Mouse (Mus musculus) adrenal gland, postnatal 36 days (tissue): ENCODE measurements around the gene Smarca2. TPM values are rescaled to one million over a fixed set of nuclear protein-coding genes. Genes with fewer than 3 reads are reported as not detected.

Experiments
- DNase-seq, 2 experiments: peaks; one replicate each; pipeline ENCODE4 v3.0.0; 2021; ENCODE audit warnings: mixed read lengths in 1 of 2
- total RNA-seq, 2 experiments: library from RNA; stranded (reverse); gene quantifications; 2 replicates each; pipeline ENCODE4 v1.2.3; 2021

Smarca2 gene
- total RNA-seq, 2 experiments from 2014 or later = 60.9 to 99.6 TPM

- peak; percentile 66 to 70 for DNase-seq
Observed at GRCm38 (mm10) chr19:26747571-26748539, 143.0 kb downstream of the Smarca2 start.

GRCm38 (mm10) chr19:26748676-26749075 is 143.8 kb downstream of the Smarca2 start:
- DNase-seq = no peak

GRCm38 (mm10) chr19:26749427-26750137 is 144.7 kb downstream of the Smarca2 start:
- peak in 1 of 2 experiments; percentile 13 for DNase-seq

- no peak for DNase-seq
Observed at GRCm38 (mm10) chr19:26752611-26753163, 147.8 kb downstream of the Smarca2 start.

GRCm38 (mm10) chr19:26753266-26753872 is 148.5 kb downstream of the Smarca2 start:
- no peak for DNase-seq

GRCm38 (mm10) chr19:26754016-26754794 is 149.4 kb downstream of the Smarca2 start:
- DNase-seq = no peak

- no peak for DNase-seq
Observed at GRCm38 (mm10) chr19:26755991-26756390, 151.1 kb downstream of the Smarca2 start.

- no peak for DNase-seq
Observed at GRCm38 (mm10) chr19:26756399-26756798, 151.5 kb downstream of the Smarca2 start.

- no peak for DNase-seq
Observed at GRCm38 (mm10) chr19:26758156-26758555, 153.3 kb downstream of the Smarca2 start.

- DNase-seq = no peak
Observed at GRCm38 (mm10) chr19:26758620-26759019, 153.8 kb downstream of the Smarca2 start.

- DNase-seq = no peak
Observed at GRCm38 (mm10) chr19:26759295-26759694, 154.4 kb downstream of the Smarca2 start.

GRCm38 (mm10) chr19:26761257-26761656 is 156.4 kb downstream of the Smarca2 start:
- DNase-seq = no peak

- DNase-seq = no peak
Observed at GRCm38 (mm10) chr19:26765483-26765882, 160.6 kb downstream of the Smarca2 start.

GRCm38 (mm10) chr19:26767454-26767853 is 162.6 kb downstream of the Smarca2 start:
- no peak for DNase-seq

- DNase-seq = no peak
Observed at GRCm38 (mm10) chr19:26767941-26768340, 163.1 kb downstream of the Smarca2 start.

- no peak for DNase-seq
Observed at GRCm38 (mm10) chr19:26768846-26769245, 164.0 kb downstream of the Smarca2 start.

GRCm38 (mm10) chr19:26769609-26770500 is 165.0 kb downstream of the Smarca2 start:
- DNase-seq = no peak

- no peak for DNase-seq
Observed at GRCm38 (mm10) chr19:26770592-26770991, 165.7 kb downstream of the Smarca2 start.

- DNase-seq = no peak
Observed at GRCm38 (mm10) chr19:26772051-26772583, 167.3 kb downstream of the Smarca2 start.
